Mouse (Mus musculus) left cerebral cortex, postnatal 36 days (tissue): ENCODE measurements around the gene 1810010D01Rik. TPM values are rescaled to one million over a fixed set of nuclear protein-coding genes. Genes with fewer than 3 reads are reported as not detected.

Experiments
- DNase-seq, 2 experiments: peaks; one replicate each; pipeline ENCODE4 v3.0.0; 2021 to 2022; ENCODE audit warnings: low spot score in 2 of 2, mixed read lengths in 1 of 2
- intact Hi-C: fragments of 180-260 bp; cut with DNase I; formaldehyde crosslinking; loops from one replicate; pipeline ENCODE4 v1.15.1; 2025
- total RNA-seq, 2 experiments: library from RNA; stranded (reverse); gene quantifications; 2 replicates each; pipeline ENCODE4 v1.2.3; 2021

1810010D01Rik gene
- total RNA-seq, 2 experiments from 2014 or later = 0.63 TPM; not detected in 1

- intact Hi-C loops = no loop called here
- DNase-seq = no peak
Measured at GRCm38 (mm10) chr7:145219420-145219831, 11.5 kb upstream of the 1810010D01Rik start.

- DNase-seq = no peak
- intact Hi-C loops = no loop called here
Measured at GRCm38 (mm10) chr7:145216591-145216990, 8.7 kb upstream of the 1810010D01Rik start.

GRCm38 (mm10) chr7:145215476-145215875, 7.6 kb upstream of the 1810010D01Rik start:
- intact Hi-C loops = no loop called here

GRCm38 (mm10) chr7:145211680-145212659, 4.1 kb upstream of the 1810010D01Rik start:
- DNase-seq = no peak
- intact Hi-C loops = no loop called here

More at GRCm38 (mm10) chr7:145215476-145215875, 7.6 kb upstream of the 1810010D01Rik start:
- DNase-seq = no peak

- DNase-seq = no peak
- intact Hi-C loops = no loop called here
Measured at GRCm38 (mm10) chr7:145210477-145211070, 2.7 kb upstream of the 1810010D01Rik start.

- DNase-seq = no peak
- intact Hi-C loops = no loop called here
Measured at GRCm38 (mm10) chr7:145206801-145207200, 1.1 kb downstream of the 1810010D01Rik start.

- peak; percentile 64 to 65 for DNase-seq
- intact Hi-C loops = no loop called here
Measured at GRCm38 (mm10) chr7:145206056-145206610, 1.8 kb downstream of the 1810010D01Rik start.

GRCm38 (mm10) chr7:145205363-145205902, 2.5 kb downstream of the 1810010D01Rik start:
- no peak for DNase-seq
- intact Hi-C loops = no loop called here

- intact Hi-C loops = no loop called here
Measured at GRCm38 (mm10) chr7:145199711-145200110, 8.2 kb downstream of the 1810010D01Rik start.

GRCm38 (mm10) chr7:145198223-145198714, 9.7 kb downstream of the 1810010D01Rik start:
- peak; percentile 72 to 75 for DNase-seq
- intact Hi-C loops = no loop called here

More at GRCm38 (mm10) chr7:145199711-145200110, 8.2 kb downstream of the 1810010D01Rik start:
- no peak for DNase-seq

GRCm38 (mm10) chr7:145197711-145198110, 10.2 kb downstream of the 1810010D01Rik start:
- DNase-seq = no peak
- intact Hi-C loops = loop anchor here (2.0 kb wide), 2 partner anchors 171 to 259 kb away; partner anchors contain the start of gene Ccnd1

GRCm38 (mm10) chr7:145197042-145197441, 10.9 kb downstream of the 1810010D01Rik start:
- intact Hi-C loops = loop anchor here (2.0 kb wide), 2 partner anchors 170 to 258 kb away; partner anchors contain the start of gene Ccnd1
- DNase-seq = peak; percentile 85 to 88

GRCm38 (mm10) chr7:145196340-145196739, 11.6 kb downstream of the 1810010D01Rik start:
- intact Hi-C loops = loop anchor here (2.0 kb wide), 2 partner anchors 170 to 258 kb away; partner anchors contain the start of gene Ccnd1
- DNase-seq = no peak

GRCm38 (mm10) chr7:145195186-145195927, 12.6 kb downstream of the 1810010D01Rik start:
- intact Hi-C loops = no loop called here
- no peak for DNase-seq

- intact Hi-C loops = no loop called here
Measured at GRCm38 (mm10) chr7:145194455-145195161, 13.3 kb downstream of the 1810010D01Rik start.

GRCm38 (mm10) chr7:145192836-145193235, 15.1 kb downstream of the 1810010D01Rik start:
- no peak for DNase-seq
- intact Hi-C loops = no loop called here

More at GRCm38 (mm10) chr7:145194455-145195161, 13.3 kb downstream of the 1810010D01Rik start:
- peak in 1 of 2 experiments; percentile 32 for DNase-seq

- intact Hi-C loops = no loop called here
- no peak for DNase-seq
Measured at GRCm38 (mm10) chr7:145190520-145190919, 17.4 kb downstream of the 1810010D01Rik start.

GRCm38 (mm10) chr7:145189342-145189741, 18.6 kb downstream of the 1810010D01Rik start:
- intact Hi-C loops = no loop called here
- DNase-seq = no peak
